Mouse (Mus musculus): ENCODE results near the gene Exoc6. TPM values are rescaled to one million over a fixed set of nuclear protein-coding genes. Genes with fewer than 3 reads are reported as not detected.
A peak's percentile ranks its signal among the peaks of the same experiment; 100 is the strongest.

Exoc6 gene
- total RNA-seq, 2 experiments from 2014 or later: 54.9 to 59.6 TPM

- no peak for DNase-seq (ENCODE audit: low spot score in 2 of 2)
Measured at GRCm38 (mm10) chr19:37570966-37571718, 20.9 kb downstream of the Exoc6 start.

- no peak for DNase-seq (ENCODE audit: low spot score in 2 of 2)
Measured at GRCm38 (mm10) chr19:37574802-37575201, 24.6 kb downstream of the Exoc6 start.

GRCm38 (mm10) chr19:37579607-37580006 lies 29.4 kb downstream of the Exoc6 start:
- DNase-seq (ENCODE audit: low spot score in 2 of 2): no peak

GRCm38 (mm10) chr19:37580438-37580837 lies 30.2 kb downstream of the Exoc6 start:
- no peak for DNase-seq (ENCODE audit: low spot score in 2 of 2)

- DNase-seq (ENCODE audit: low spot score in 2 of 2): no peak
Measured at GRCm38 (mm10) chr19:37585210-37585609, 35.0 kb downstream of the Exoc6 start.

GRCm38 (mm10) chr19:37585684-37586083 lies 35.5 kb downstream of the Exoc6 start:
- DNase-seq (ENCODE audit: low spot score in 2 of 2): no peak

- DNase-seq (ENCODE audit: low spot score in 2 of 2): no peak
Measured at GRCm38 (mm10) chr19:37590544-37590943, 40.3 kb downstream of the Exoc6 start.

- peak; percentile 13 to 32 for DNase-seq (ENCODE audit: low spot score in 2 of 2)
Measured at GRCm38 (mm10) chr19:37601968-37602848, 52.0 kb downstream of the Exoc6 start.

- no peak for DNase-seq (ENCODE audit: low spot score in 2 of 2)
Measured at GRCm38 (mm10) chr19:37609991-37610390, 59.8 kb downstream of the Exoc6 start.

GRCm38 (mm10) chr19:37612893-37613292 lies 62.7 kb downstream of the Exoc6 start:
- no peak for DNase-seq (ENCODE audit: low spot score in 2 of 2)

GRCm38 (mm10) chr19:37615039-37615630 lies 64.9 kb downstream of the Exoc6 start:
- DNase-seq (ENCODE audit: low spot score in 2 of 2): peak in 1 of 2 experiments; percentile 9

GRCm38 (mm10) chr19:37647994-37648393 lies 97.8 kb downstream of the Exoc6 start:
- DNase-seq (ENCODE audit: low spot score in 2 of 2): no peak

GRCm38 (mm10) chr19:37650526-37650925 lies 100.3 kb downstream of the Exoc6 start:
- DNase-seq (ENCODE audit: low spot score in 2 of 2): no peak

- no peak for DNase-seq (ENCODE audit: low spot score in 2 of 2)
Measured at GRCm38 (mm10) chr19:37654012-37654411, 103.8 kb downstream of the Exoc6 start.

GRCm38 (mm10) chr19:37656441-37656840 lies 106.2 kb downstream of the Exoc6 start:
- DNase-seq (ENCODE audit: low spot score in 2 of 2): no peak

- DNase-seq (ENCODE audit: low spot score in 2 of 2): no peak
Measured at GRCm38 (mm10) chr19:37665256-37665655, 115.0 kb downstream of the Exoc6 start.

GRCm38 (mm10) chr19:37667855-37668594 lies 117.8 kb downstream of the Exoc6 start:
- no peak for DNase-seq (ENCODE audit: low spot score in 2 of 2)

- DNase-seq (ENCODE audit: low spot score in 2 of 2): no peak
Measured at GRCm38 (mm10) chr19:37668657-37669056, 118.4 kb downstream of the Exoc6 start.

- DNase-seq (ENCODE audit: low spot score in 2 of 2): no peak
Measured at GRCm38 (mm10) chr19:37669486-37669885, 119.3 kb downstream of the Exoc6 start.

GRCm38 (mm10) chr19:37673393-37673792 lies 123.2 kb downstream of the Exoc6 start:
- DNase-seq (ENCODE audit: low spot score in 2 of 2): no peak

GRCm38 (mm10) chr19:37685281-37685680 lies 135.1 kb downstream of the Exoc6 start, which contains the start of gene Cyp26c1:
TSS of gene Cyp26c1 (plus strand) at chr19:37685581.
- no peak for DNase-seq (ENCODE audit: low spot score in 2 of 2)

All from layer of hippocampus, postnatal 10 days (tissue).